Mouse (Mus musculus) ES-E14 (cell line): ENCODE data around the gene Sertad1. TPM values are rescaled to one million over a fixed set of nuclear protein-coding genes. Genes with fewer than 3 reads are reported as not detected.

Experiments
- DNase-seq: peaks from one replicate; pipeline ENCODE4 v3.0.0-alpha.2; 2013; ENCODE audit warnings: low read depth, low spot score
- H3K27ac ChIP-seq: 2 replicates; pipeline ENCODE4 v1.5.1; 2012; ENCODE audit warnings: low read depth, mild to moderate bottlenecking, low read length, moderate library complexity, mixed read lengths; ENCODE audit not compliant: poor library complexity, insufficient read depth, severe bottlenecking
- H3K36me3 ChIP-seq: 2 replicates; pipeline ENCODE4 v1.6.1; 2012; ENCODE audit warnings: mild to moderate bottlenecking, low read length, moderate library complexity, mixed read lengths; ENCODE audit not compliant: control insufficient read depth, poor library complexity, insufficient read depth, severe bottlenecking
- H3K4me1 ChIP-seq, 2 experiments: fragments of 150-350 bp in 1 of 2; sonication (generic) in 1 of 2; 2 replicates each; pipeline ENCODE4 v1.6.1; 2012; ENCODE audit warnings: low read length in 2 of 2, mild to moderate bottlenecking in 1 of 2, mixed read lengths in 1 of 2; ENCODE audit not compliant: control insufficient read depth in 2 of 2, insufficient read depth in 2 of 2, poor library complexity in 1 of 2
- H3K4me3 ChIP-seq, 2 experiments: fragments of 150-350 bp in 1 of 2; sonication (generic) in 1 of 2; 2 replicates each; pipeline ENCODE4 v1.5.1; 2012; ENCODE audit warnings: low read length in 2 of 2, low read depth in 1 of 2, mild to moderate bottlenecking in 1 of 2, mixed read lengths in 1 of 2; ENCODE audit not compliant: insufficient read depth in 1 of 2, poor library complexity in 1 of 2, severe bottlenecking in 1 of 2
- H3K9ac ChIP-seq: 2 replicates; pipeline ENCODE4 v1.6.1; 2012; ENCODE audit warnings: low read depth, mild to moderate bottlenecking, low read length, mixed read lengths; ENCODE audit not compliant: poor library complexity, insufficient read depth, severe bottlenecking
- H3K9me3 ChIP-seq: fragments of 150-350 bp; sonication (generic); 2 replicates; pipeline ENCODE4 v1.6.1; 2012; ENCODE audit warnings: low read depth, mild to moderate bottlenecking, low read length; ENCODE audit not compliant: control insufficient read depth, insufficient read depth
- CHD2 ChIP-seq: IDR thresholded peaks from 2 replicates; pipeline ENCODE4 v1.6.1; 2014; ENCODE audit warnings: mild to moderate bottlenecking, low read depth, low read length, inconsistent platforms
- HCFC1 ChIP-seq: IDR thresholded peaks from 2 replicates; pipeline ENCODE4 v1.6.1; 2012; ENCODE audit warnings: low read length, inconsistent platforms, borderline replicate concordance; ENCODE audit not compliant: insufficient read depth
- MAFK ChIP-seq: IDR thresholded peaks from 2 replicates; pipeline ENCODE4 v1.6.1; 2014; ENCODE audit warnings: mild to moderate bottlenecking, low read depth, low read length, inconsistent platforms; ENCODE audit not compliant: insufficient read depth
- ZC3H11A ChIP-seq: IDR thresholded peaks from 2 replicates; pipeline ENCODE4 v1.6.1; 2012; ENCODE audit warnings: low read depth, mild to moderate bottlenecking, inconsistent platforms, low read length, borderline replicate concordance
- ZNF384 ChIP-seq: IDR thresholded peaks from 2 replicates; pipeline ENCODE4 v1.6.1; 2012; ENCODE audit warnings: low read depth, low read length, inconsistent platforms
- in situ Hi-C, 2 experiments: fragments of 600-800 bp; cut with MboI; formaldehyde crosslinking; loops; one replicate each; pipeline ENCODE4 v1.15.1; 2025; ENCODE audit warnings: low sequenced_read_pairs in 2 of 2, inconsistent platforms in 1 of 2; ENCODE audit not compliant: unreplicated experiment in 2 of 2
- total RNA-seq: library from RNA; depleted of rRNA; stranded (reverse); fragments of 300-350 nt; gene quantifications from 2 replicates; pipeline ENCODE4 v1.2.3, GENCODE M21; 2012

Gene Sertad1
- total RNA-seq, 1 experiment: 25.1 TPM

- H3K9me3 ChIP-seq: no peaks in the 10 kb centered on the region
- H3K4me1 ChIP-seq: peaks cover 6 to 27% of the 10 kb centered on the region in 2 experiments; a peak in 3 of 4 replicates
- H3K27ac ChIP-seq: no peak within 1 kb of the TSS; the same call in 1 of the 2 replicates
- no peak for DNase-seq
- peak within 1 kb of the TSS; percentile 7; the same call in 1 of the 2 replicates for H3K9ac ChIP-seq
- in situ Hi-C loops: no loop called here
- no peaks in the 10 kb centered on the region for H3K36me3 ChIP-seq
- TF ChIP-seq ZC3H11A: no peak
- TF ChIP-seq MAFK: no peak
- no peak for TF ChIP-seq ZNF384
- TF ChIP-seq CHD2: no peak
- TF ChIP-seq HCFC1: no peak
- peak within 1 kb of the TSS; percentile 14 to 15; a peak in 2 of 4 replicates for H3K4me3 ChIP-seq
These were observed 12.3 kb downstream of the Sertad1 start, which contains the start of gene Prx for GRCm38 (mm10) chr7:27499036-27499435. Gene Prx, plus strand, starts transcription at chr7:27499324.

- no peak overlapping the region for H3K4me3 ChIP-seq
- H3K27ac ChIP-seq: no peak overlapping the region
- no peak overlapping the region for H3K9ac ChIP-seq
- H3K36me3 ChIP-seq: no peaks in the 10 kb centered on the region
- H3K9me3 ChIP-seq: no peaks in the 10 kb centered on the region
- H3K4me1 ChIP-seq: peaks cover 14 to 39% of the 10 kb centered on the region in 2 experiments; a peak in 3 of 4 replicates
- TF ChIP-seq ZC3H11A (no peak), HCFC1 (no peak), CHD2 (no peak), ZNF384 (no peak), MAFK (no peak)
- no peak for DNase-seq
- in situ Hi-C loops: no loop called here
These were observed 14.9 kb downstream of the Sertad1 start for GRCm38 (mm10) chr7:27501620-27502019.

- Histone ChIP-seq H3K9me3 (no peaks in the 10 kb centered on the region), H3K4me3 (peak overlapping the region in 1 of 2 experiments; percentile 95; a peak in 2 of 4 replicates), H3K36me3 (no peaks in the 10 kb centered on the region), H3K9ac (no peak overlapping the region), H3K4me1 (peaks cover 13 to 25% of the 10 kb centered on the region in 2 experiments; a peak in 3 of 4 replicates), H3K27ac (no peak overlapping the region; the same call in 1 of the 2 replicates)
- no peak for TF ChIP-seq MAFK
- no peak for TF ChIP-seq HCFC1
- no peak for TF ChIP-seq CHD2
- TF ChIP-seq ZNF384: no peak
- no peak for TF ChIP-seq ZC3H11A
- DNase-seq: no peak
- in situ Hi-C loops: no loop called here
These were observed 20.2 kb downstream of the Sertad1 start for GRCm38 (mm10) chr7:27506765-27507370.

- in situ Hi-C loops: no loop called here
- no peaks in the 10 kb centered on the region for H3K9me3 ChIP-seq
- peak overlapping the region; percentile 98 for H3K27ac ChIP-seq
- TF ChIP-seq CHD2: no peak; the same call in 1 of the 2 replicates
- TF ChIP-seq ZC3H11A: no peak
- TF ChIP-seq MAFK: no peak
- TF ChIP-seq HCFC1: peak; percentile 54; the same call in 1 of the 2 replicates
- no peak for TF ChIP-seq ZNF384
- H3K36me3 ChIP-seq: no peaks in the 10 kb centered on the region
- peak overlapping the region; percentile 99 for H3K9ac ChIP-seq
- peak overlapping the region; percentile 95 to 96 for H3K4me3 ChIP-seq
- peaks cover 11 to 25% of the 10 kb centered on the region in 2 experiments; a peak in 3 of 4 replicates for H3K4me1 ChIP-seq
- peak; percentile 99 for DNase-seq
These were observed 21.3 kb downstream of the Sertad1 start for GRCm38 (mm10) chr7:27507711-27508647.
